Mouse (Mus musculus) heart, postnatal 25 days (tissue): ENCODE data around the gene Ddah1. TPM values are rescaled to one million over a fixed set of nuclear protein-coding genes. Genes with fewer than 3 reads are reported as not detected.

ENCODE experiments used
- DNase-seq: peaks from one replicate; pipeline ENCODE4 v3.0.0; 2022; ENCODE audit warnings: low spot score
- intact Hi-C: fragments of 180-260 bp; cut with DNase I; formaldehyde crosslinking; loops from one replicate; pipeline ENCODE4 v1.15.1; 2025
- total RNA-seq, 2 experiments: library from RNA; stranded (reverse); gene quantifications; 2 replicates each; pipeline ENCODE4 v1.2.3; 2021

The Ddah1 gene
- 1 to 10 TPM; 8.6 to 9.6 TPM for total RNA-seq

- intact Hi-C loops: no loop called here
- peak; percentile 31 for DNase-seq
These were observed at the start of gene Ddah1 for GRCm38 (mm10) chr3:145758561-145759378. Gene Ddah1, plus strand, starts transcription at chr3:145758675.

DNA sequence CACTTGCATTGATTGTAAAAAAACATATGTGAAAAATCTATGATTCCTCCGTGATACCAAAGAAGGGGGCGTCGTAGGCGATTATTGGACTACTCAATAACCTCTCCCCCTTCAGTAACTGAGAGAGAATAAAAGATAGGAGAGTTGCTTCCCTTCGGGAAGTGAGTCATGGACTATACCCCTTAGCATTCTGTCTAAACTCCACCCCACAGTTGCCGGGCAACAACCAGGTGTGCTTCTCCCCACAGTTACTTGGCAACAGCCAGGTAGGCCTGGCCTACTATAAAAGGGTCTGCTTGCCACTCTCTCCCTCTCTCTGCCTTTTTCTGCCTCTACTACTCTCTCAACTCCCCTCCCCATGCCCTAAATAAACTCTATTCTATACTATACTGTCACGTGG, 42.6 kb upstream of the Ddah1 start:
- intact Hi-C loops: no loop called here
- no peak for DNase-seq

GRCm38 (mm10) chr3:145719660-145720059, 38.8 kb upstream of the Ddah1 start:
- intact Hi-C loops: no loop called here
- DNase-seq: no peak

GRCm38 (mm10) chr3:145725078-145725477, 33.4 kb upstream of the Ddah1 start:
- intact Hi-C loops: loop anchor here (5.0 kb wide), 1 partner anchor 182 kb away; no protein-coding TSS in a partner anchor
- DNase-seq: no peak

DNA sequence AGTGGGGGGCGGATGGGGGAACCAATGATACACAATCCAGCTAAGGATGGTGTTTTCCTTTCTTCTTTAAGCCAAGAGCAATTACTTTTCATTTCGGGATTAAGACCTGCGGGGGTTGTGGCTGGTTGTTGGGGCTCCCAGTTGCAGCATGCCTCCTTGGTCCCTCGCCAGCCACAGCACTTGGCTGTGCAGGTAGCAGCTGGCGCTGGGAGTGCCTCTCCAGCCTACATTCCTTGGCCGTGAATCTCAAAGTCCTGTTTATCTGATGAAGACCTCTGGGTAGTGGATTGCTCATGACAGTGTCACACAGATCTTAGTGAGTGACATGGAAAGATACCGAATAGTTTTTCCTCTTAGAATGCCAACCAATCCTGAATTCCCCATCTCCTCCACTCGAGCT, 30.1 kb upstream of the Ddah1 start:
- no peak for DNase-seq
- intact Hi-C loops: loop anchor here (2.0 to 5.0 kb wide), 3 partner anchors 80 to 179 kb away; partner anchors contain the start of gene Ccn1

GRCm38 (mm10) chr3:145729531-145729930, 28.9 kb upstream of the Ddah1 start:
- intact Hi-C loops: loop anchor here (2.0 to 5.0 kb wide), 3 partner anchors 81 to 178 kb away; partner anchors contain the start of gene Ccn1
- peak; percentile 16 for DNase-seq

DNA sequence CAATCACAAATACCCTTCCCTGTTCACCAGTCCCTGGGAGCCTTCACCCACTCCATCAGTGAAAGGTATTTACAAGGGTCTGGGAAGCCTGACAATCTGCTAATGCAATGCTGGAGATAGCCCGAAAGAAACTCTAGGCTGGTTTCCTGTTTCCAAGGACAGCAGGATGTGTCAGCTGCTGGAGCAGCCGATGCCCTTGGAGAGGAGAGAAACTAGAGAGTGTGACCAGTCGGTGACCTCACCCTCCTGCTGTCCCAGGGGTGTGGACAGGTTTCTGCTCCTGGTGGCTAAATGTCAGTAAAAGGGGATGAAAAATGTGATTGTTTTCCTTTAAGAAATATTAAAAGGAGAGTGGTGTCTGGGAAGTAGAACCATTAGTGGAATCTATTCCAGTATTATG, 28.4 kb upstream of the Ddah1 start:
- DNase-seq: no peak
- intact Hi-C loops: no loop called here

DNA sequence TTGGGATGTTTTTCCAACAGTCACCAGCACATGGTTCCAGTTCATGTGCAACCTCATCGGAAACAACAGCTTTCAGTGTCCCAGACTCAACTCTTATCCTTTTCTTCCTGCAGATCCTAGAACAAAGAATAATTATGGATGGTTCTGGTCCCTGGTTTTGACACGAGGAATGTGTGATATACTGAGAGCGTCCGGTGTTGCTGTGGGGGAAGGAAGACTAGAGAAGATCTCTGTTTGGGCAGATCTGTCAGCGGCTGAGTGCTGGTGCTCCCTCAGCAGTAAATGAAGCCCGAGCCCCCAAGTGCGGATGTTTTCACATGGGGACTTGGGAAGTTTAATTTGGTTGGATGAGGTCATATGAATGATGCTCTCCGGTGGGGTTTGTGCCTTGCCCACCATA, 23.6 kb upstream of the Ddah1 start:
- DNase-seq: no peak
- intact Hi-C loops: no loop called here

GRCm38 (mm10) chr3:145736562-145736961, 21.9 kb upstream of the Ddah1 start:
- no peak for DNase-seq
- intact Hi-C loops: no loop called here

- DNase-seq: no peak
- intact Hi-C loops: no loop called here
These were observed 19.8 kb upstream of the Ddah1 start for GRCm38 (mm10) chr3:145738662-145739061.

DNA sequence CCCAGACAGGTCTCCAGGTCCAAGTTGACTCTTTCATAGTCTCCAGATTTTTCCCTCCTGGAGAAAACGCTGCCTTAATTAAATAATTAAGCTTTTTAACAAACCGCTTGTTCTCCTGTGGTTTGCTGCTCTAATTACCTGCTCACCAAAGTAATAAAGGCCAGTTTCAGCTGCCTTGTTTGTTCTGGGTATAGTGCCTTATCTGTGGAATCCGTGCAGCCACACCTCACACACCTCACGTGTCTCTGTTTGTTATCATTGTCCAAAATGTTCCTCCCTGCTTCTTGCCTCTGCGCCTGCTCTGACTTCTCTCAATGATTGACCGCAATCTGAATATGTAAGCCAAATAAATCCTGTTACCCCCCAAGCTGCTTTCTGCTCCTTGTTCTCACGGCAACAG, 18.6 kb upstream of the Ddah1 start:
- intact Hi-C loops: no loop called here
- no peak for DNase-seq

GRCm38 (mm10) chr3:145743050-145743449, 15.4 kb upstream of the Ddah1 start:
- intact Hi-C loops: no loop called here
- no peak for DNase-seq

DNA sequence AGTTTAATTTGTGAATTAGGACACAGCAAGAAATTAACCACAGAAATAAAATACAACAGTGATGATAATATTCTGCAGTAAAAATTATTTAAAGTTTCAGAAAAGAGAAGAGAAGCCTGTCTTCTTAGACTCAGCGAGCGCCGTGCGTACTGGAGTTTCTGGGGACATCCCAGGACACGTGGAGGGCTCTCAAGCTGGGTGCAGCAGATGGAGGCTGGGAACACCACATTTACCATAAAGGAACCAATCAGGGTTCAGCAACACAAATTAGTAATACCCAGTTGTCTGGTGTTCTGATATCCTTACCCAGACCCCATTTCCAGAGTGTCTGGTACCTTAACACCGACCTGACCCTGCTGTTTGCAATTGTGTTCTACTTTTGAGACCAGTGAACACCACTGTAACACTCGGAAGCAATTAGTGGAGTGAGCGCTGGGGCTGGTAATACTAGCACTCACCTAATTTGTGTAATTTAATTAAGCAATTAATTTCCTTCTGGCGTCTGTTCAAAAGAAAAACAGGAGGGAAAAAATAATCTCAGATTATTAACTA, 14.9 kb upstream of the Ddah1 start:
- DNase-seq: no peak
- intact Hi-C loops: no loop called here

DNA sequence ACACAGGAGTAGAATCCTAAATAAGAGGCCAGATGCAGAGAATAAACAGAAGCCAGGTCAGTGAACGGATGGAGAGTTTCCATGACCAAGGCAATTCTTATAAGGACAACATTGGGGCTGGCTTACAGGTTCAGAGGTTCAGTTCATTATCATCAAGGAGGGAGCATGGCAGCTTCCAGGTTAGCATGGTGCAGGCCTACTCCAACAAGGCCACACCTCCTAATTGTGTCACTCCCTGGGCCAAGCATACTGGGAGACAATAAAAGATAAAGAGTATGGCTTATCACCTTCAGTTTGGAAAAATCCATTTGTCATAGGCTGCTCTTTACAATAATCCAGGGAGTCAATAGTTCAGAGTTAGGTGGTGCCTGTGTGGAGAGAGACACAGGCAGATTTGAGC, 9.8 kb upstream of the Ddah1 start:
- intact Hi-C loops: no loop called here
- no peak for DNase-seq

DNA sequence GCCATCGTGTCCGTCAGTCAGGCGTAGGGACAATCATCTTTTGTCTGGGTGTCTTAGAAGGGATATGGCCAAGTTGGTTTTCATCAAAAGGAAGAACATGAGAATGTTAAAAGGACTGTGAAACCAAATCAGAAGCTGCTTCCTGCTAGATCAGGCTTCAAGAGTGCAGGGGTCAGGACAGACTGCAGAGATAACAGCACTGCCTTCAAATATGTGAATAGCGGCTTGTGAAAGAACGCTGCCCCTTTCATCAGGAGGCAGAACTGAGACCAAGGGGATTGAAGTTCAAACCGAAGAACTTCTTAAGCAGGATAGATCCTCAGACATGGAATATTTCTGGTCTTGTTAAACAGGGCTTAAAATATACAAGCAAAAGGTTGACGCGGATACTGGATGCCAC, 2.0 kb upstream of the Ddah1 start:
- DNase-seq: no peak
- intact Hi-C loops: no loop called here

DNA sequence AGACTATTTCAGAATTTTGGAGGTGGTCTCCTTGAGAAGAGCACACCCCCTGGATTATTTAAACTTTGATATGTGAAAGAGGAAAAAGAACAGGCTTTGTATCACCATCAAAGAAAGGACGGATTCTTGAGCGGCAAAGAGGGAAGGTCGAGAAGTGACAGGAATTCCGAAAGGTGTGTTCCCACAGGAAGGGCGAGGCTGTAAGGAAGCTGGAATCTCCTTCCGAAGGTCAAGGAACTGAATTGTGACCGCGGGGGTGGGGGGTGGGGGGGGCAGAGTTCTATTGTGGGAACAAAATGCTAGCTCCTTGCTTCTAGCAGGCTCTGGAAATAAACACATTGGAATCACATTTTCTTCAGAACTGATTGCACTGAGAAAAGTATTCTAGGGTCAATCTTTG, 1.3 kb upstream of the Ddah1 start:
- intact Hi-C loops: no loop called here
- no peak for DNase-seq

- intact Hi-C loops: no loop called here
- DNase-seq: no peak
These were observed 631 bp upstream of the Ddah1 start for GRCm38 (mm10) chr3:145757844-145758243.

DNA sequence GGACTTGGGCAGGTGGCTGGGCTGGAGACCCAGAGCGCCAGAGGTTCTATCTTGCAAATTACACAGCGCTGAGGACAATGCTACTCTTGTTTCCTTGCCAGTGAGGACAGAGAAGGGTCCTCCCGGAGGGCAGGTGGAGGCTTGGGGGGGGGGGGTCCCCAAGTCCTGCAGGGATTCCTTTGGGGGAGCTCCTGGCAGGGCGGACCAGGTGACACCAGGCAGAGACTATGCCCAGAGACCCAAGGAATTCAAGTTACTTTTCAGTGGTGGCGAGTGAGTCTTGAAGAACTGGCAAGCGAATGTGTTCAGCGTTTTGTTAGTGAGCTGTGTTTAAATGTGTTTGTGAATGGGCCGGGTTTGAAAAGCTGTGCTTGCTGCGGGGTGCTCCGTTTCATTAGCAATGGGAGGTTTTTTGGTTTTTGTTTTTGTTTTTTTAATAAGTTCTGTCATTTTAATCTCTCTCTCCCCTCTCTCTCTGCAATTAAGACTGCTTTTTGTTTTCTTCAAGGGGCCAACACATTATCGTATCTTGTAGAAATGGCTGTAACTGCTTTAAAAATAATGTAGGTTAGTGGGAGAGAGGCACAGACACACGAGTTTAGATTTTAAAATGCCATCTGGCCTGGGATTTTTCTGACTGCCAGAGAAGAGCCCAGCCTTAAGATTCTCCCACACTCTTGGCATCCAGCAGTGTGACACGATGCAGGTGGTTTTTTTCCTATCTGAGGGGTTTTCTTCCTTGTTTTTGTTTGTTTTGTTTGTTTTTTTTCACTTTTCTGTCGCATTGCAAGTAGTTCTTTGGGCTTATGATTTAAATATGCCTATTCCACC, 1.1 kb downstream of the Ddah1 start:
- DNase-seq: no peak
- intact Hi-C loops: no loop called here

- no peak for DNase-seq
- intact Hi-C loops: no loop called here
These were observed 2.1 kb downstream of the Ddah1 start for GRCm38 (mm10) chr3:145760547-145760946.

DNA sequence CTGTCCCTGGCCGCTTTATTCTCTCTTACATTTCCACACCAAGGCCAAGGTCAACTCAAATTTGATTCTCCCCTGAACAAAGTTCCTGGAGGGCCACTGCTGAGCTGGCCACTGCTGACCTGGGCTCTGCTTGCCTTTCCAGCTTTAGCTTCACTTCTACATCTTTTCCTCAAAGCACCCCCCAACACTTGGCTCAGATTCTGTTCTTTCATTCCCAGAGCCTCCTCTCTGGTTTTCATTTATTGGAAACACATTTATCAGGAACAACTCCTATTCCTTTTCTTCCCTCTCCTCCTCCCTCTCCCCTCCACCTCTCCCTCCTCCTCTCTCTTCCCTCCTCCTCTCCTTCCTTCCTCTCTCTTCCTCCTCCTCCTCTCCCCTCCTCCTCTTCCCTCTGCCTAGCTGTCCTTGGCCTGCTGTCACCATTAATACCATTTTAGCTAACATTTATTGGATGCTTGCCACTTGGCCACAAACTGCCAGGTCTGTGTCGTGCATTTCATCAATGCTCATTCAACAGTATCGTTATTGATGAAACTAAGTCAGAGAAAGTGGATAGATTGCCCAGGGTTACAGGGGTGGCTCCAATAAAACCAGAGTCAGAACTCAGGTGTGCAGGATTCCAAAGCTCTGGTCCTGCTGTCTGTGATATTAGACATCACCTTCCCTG, 3.2 kb downstream of the Ddah1 start:
- intact Hi-C loops: no loop called here
- DNase-seq: no peak
